Mouse (Mus musculus): ENCODE results near the gene Pakap.

The Pakap gene

DNA sequence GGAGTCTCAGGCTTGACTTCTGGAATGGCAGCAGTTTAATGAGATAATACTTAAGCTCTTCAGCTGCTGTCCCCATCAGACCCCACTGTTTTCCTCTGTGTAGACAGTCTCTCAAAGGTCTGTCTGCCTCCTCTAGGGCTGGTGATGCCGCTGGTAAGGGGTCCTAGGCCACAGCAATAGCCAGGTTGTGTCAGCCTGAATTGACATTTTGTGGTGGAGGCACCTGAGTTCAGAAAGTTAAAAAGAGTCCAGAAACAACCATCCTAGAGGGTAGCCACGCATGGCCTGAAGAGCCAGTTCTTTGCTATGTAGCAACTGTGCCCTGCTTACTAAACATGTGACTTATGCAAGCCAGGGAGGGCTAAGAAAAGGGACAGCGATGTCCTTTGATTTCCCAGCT is 279.7 kb downstream of the Pakap start:
- DNase-seq, result no peak

DNA sequence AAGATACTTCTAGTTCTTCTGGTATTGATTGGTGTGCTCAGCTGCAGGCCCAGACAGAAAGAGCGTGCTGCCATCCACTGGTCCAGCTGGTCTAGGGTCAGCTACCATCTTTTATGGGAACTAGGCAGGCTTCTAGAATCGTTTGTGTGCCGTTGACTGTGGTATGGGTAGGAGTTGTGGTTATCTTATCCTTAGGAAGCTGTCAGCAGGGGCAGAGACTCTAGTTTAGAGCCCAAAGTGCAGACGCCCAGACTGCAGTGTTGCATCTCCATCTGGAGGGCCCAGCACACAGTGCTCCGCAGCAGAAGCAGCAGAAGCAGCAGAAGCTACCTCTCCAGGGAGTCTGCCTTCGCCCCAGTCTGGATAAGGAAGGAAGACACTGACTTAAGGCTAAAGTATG is 281.5 kb downstream of the Pakap start:
- DNase-seq, result no peak

- DNase-seq, result no peak
Measured at GRCm38 (mm10) chr4:57851731-57852130, 283.8 kb downstream of the Pakap start.

GRCm38 (mm10) chr4:57852461-57853040 is 284.6 kb downstream of the Pakap start:
- DNase-seq, result no peak

GRCm38 (mm10) chr4:57854181-57854580 is 286.2 kb downstream of the Pakap start:
- no peak for DNase-seq

GRCm38 (mm10) chr4:57855281-57855941 is 287.4 kb downstream of the Pakap start:
- no peak for DNase-seq

DNA sequence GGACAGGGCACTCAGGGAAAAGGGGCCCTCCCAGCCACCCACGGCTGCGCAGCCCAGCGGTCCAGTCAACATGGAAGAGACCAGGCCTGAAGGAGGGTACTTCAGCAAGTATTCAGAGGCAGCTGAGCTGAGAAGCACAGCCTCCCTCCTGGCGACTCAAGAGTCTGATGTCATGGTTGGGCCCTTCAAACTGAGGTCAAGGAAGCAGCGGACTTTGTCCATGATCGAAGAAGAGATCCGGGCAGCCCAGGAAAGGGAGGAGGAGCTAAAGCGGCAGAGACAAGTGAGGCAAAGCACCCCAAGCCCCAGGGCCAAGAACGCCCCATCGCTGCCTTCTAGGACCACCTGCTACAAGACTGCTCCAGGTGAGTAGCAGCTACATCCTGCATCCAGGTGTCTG is 288.7 kb downstream of the Pakap start:
- DNase-seq, result no peak

GRCm38 (mm10) chr4:57860204-57860611 is 292.2 kb downstream of the Pakap start:
- no peak for DNase-seq

DNA sequence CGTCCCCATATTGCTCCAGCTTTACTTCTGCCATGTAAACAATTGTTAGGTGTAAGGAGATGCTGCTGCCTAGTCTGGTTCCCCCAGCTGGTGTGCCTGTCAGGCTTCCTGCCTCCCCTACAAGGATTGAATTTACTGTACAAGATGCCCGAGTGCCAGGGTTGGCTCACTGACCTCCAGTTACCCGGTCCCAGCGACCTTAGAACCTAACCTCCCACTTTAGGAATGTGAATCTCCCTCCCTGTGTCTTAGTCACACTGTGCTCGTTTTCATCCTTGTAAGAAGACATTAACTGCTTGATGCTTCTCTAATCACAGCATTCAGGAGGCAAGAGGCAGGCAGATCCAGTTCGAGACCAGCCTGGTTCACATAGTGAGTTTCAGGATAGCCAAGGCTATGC is 293.2 kb downstream of the Pakap start:
- DNase-seq, result no peak

DNA sequence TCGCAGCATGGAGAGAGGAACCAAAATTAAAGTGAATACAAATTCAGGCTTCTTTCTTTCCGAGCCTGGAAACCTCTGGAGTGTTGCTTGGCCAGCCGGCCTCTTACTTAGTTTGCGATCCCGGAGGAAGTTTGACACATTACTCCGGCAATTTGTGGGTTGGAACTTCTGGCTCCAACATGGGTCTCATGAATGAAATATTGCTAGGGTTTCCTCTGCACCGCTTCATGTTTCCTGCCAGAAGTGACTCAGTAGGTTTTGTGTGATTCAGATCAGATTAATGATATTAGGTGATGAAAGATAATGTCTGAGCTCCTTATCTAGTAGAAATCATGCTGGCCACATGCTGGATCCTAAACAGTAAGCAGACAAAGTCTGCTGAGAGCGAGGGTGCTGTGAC is 293.9 kb downstream of the Pakap start:
- no peak for DNase-seq

- DNase-seq, result no peak
Measured at GRCm38 (mm10) chr4:57862269-57862986, 294.4 kb downstream of the Pakap start.

DNA sequence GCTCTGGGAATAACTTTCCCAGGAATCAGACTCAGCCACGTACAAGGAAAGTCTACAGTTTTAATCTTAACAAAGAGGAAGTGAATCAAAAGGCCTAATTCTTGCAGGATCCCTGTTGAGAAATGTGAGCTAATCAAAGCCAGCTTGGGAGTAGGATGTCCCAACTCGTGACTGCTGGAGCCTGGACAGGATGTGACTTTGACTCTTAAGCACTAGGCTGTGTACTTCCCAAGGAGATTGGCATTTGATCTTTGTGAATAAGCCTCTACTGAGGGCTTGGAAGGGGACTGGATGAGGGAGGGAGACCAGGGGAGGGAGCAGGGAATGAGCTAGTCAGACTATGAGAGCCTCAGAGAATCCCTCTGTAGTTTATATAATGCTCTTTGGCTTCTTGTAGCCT is 298.1 kb downstream of the Pakap start:
- no peak for DNase-seq

GRCm38 (mm10) chr4:57866990-57867389 is 299.0 kb downstream of the Pakap start:
- no peak for DNase-seq

DNA sequence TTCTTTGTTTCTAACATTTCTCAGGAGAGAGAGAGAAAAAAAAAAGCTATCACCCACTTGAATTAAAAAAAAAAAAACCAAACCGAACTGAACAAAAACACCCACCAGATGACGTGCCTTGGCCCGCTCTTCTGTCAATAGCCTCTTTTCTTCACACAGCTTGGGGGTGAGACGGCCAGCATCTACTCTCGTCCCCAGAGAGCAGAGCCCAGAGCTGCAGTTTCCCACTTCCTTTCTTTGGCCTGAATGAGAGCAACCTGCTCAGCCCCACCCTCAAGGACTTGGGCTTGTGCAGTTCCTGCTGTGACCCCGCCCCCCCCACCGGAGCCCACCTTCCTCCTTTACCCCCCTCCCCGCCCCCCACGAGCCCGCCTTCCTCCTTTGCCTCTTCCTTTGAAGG is 299.5 kb downstream of the Pakap start:
- DNase-seq, result no peak

DNA sequence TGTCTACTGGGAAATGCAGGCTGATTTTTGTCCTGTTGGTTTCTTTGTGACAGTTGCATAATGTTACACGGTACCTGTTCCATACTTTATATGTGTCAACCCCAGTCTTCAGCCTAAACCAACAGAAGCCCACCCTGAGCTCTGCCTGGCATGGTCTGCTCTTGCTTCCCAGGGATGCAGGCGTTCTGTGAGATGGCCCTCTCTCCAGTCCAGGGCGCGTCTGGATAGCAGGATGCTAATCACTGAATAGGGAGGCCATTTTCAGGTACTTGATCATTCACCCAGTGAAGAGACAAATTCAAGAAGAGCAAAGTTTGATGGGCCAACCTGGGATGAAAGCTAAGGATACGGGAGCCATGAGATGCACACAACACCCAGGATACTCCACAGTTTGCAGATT is 311.2 kb downstream of the Pakap start:
- no peak for DNase-seq

GRCm38 (mm10) chr4:57879804-57880357 is 311.9 kb downstream of the Pakap start:
- DNase-seq, result peak; percentile 64

DNA sequence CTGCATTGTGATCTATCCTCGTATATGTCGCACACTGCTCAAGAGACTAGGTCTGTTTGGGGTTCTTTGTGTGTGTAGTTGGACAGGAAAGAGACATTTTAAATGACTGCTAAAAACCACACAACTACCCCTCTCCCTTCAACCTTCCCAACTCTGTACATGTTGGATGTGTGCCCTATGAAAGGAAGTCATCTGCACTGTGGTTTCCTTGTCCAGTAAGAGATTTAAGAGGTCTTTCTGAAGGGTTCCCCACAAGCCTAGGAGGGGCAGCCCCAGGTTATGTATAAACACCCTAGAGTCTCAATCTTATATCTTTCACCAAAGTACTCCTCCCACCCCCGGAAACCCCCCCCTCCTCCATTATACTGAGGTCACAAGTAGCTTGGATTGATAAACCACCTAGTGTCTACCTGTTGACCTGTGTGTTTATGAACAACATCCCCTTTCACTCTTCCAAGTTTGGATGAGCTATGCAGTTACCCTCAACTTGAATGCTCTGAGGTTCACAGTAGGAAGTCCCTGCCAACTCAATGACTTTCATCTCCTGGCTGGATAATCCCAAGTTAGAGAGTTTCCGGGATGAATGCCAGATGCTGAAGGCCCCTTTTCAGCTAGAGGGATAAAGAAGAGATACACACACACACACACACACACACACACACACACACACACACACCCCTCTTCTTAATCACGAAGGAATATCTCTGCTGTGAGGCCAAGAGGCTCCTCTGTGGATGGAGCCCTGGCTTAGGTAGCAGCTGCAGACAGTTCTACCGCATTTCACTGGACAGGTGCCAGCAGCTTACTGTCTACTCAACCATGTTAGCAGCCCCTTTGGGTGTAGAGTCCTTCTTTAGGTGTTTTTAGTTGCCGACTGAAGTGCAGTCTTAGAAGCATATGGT is 315.8 kb downstream of the Pakap start:
- DNase-seq, result no peak

DNA sequence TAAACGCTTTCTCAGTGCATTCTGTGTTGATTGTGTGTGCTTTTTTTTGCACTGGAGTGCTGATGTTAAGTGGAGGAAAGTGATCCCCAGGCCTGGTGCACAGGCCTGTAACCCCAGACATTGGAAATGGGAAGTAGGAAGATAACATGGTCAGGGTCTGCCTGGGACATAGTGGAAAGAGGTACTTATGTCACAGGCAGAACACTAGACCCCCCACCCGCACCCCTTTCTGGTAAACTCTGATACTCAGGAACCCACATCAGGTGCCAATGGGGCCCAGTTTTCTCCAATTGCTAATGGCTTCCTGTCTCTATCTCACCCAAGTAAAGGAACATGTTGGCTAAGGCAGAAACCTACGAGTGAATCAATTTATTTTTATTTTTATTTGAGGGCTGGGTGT is 316.5 kb downstream of the Pakap start:
- DNase-seq, result no peak

DNA sequence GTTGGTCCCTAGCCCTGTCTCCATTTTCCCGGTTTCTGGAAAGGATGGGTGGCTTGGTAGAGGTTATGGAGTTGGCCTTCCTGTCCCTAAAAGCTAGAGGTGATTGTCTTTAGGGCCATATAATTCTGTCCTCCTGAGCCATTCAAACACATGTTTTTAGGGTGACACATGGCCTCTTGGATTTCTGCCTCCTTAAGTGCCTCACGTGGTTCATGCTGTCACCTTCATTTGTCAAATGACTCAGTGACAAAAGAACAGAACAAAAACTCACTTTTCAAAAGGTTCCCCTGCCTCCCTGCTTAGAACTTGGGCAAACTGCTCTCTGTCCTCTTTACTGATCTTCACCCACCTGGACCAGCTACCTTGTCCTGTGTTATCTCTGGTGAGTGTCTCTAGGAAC is 317.2 kb downstream of the Pakap start:
- no peak for DNase-seq

DNA sequence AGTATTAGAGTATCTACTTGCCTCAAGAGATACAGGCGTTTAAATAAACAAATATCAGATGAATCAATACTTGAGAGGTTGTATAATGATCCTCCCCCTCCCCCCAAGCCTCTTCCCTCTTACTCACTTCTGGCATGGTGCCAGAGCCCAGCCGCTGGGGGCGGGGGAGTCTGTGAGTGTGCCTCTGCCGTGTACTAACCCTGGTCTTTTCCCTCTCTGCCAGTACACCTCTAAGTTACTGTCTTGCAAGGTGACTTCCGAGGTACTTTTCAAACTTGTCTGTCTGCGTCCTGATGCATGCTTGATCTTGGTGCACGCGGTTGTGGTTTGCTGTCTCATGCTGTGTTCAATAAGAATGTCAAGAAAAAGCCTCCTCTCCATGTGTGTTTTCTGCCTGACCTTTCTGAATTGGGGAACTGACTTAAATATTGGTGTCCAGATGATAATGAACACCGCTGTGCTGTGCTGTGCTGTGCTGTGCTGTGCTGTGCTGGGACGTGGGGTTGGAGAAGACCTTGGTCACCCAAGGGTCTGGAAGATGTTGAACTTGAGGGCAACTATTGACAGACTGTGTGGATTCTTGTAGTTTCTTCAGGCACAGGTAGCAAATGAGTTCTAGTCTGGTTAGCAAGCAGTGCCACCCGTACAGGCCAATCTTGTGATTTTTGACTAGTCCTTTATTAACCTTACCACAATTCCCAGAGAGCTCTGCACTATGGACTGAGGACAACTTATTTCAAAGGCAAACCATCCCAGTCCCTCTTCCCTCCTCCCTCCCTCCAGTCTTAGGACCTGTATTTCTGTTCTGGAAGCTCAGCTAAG is 318.3 kb downstream of the Pakap start:
- no peak for DNase-seq

GRCm38 (mm10) chr4:57886888-57887230 is 318.9 kb downstream of the Pakap start:
- no peak for DNase-seq

- DNase-seq, result no peak
Measured at GRCm38 (mm10) chr4:57888246-57888645, 320.3 kb downstream of the Pakap start.
